Mouse (Mus musculus): ENCODE measurements around the gene Hist2h4. TPM values are rescaled to one million over a fixed set of nuclear protein-coding genes. Genes with fewer than 3 reads are reported as not detected.
"Not testable (repeated sequence)": the region's sequence is repeated elsewhere in the genome, so short reads cannot be mapped to it uniquely, and the experiment has no call there.

The Hist2h4 gene
- polyA plus RNA-seq, 1 experiment from 2014 or later = 3.9 TPM

- 81% methylated on average over 9 of the region's 9 CpGs for WGBS
- Histone ChIP-seq H3K4me3 (peak overlapping the region; percentile 33), H3K36me3 (no peaks in the 10 kb centered on the region), H3K27ac (replicated peaks) (peak overlapping the region; percentile 84), H3K4me1 (peaks cover 42% of the 10 kb centered on the region), H3K4me2 (peak overlapping the region; percentile 61), H3K9ac (peak overlapping the region; percentile 76), H3K27me3 (replicated peaks) (no peaks in the 10 kb centered on the region), H3K9me3 (no peaks in the 10 kb centered on the region)
- ATAC-seq (ENCODE audit: extremely low read depth, insufficient number of reproducible peaks, low FRiP score, low TSS enrichment) = no peak
Observed at GRCm38 (mm10) chr3:96240799-96241197, 22.3 kb downstream of the Hist2h4 start.

GRCm38 (mm10) chr3:96239949-96240798 is 22.9 kb downstream of the Hist2h4 start, which contains the start of gene Hist2h2aa2:
Hist2h2aa2 (minus strand) TSS chr3:96240276.
- H3K36me3 ChIP-seq; H3K27me3 ChIP-seq (replicated peaks); H3K9me3 ChIP-seq: not testable (repeated sequence)
- H3K4me1 ChIP-seq = peaks cover 42% of the 10 kb centered on the region
- H3K27ac ChIP-seq (replicated peaks) = peak within 1 kb of the TSS; percentile 84
- peak; percentile 78 for ATAC-seq (ENCODE audit: extremely low read depth, insufficient number of reproducible peaks, low FRiP score, low TSS enrichment)
- peak within 1 kb of the TSS; percentile 46 for H3K4me3 ChIP-seq
- 7% methylated on average over 20 of the region's 85 CpGs for WGBS
- H3K9ac ChIP-seq = peak within 1 kb of the TSS; percentile 79
- peak within 1 kb of the TSS; percentile 61 for H3K4me2 ChIP-seq

DNA sequence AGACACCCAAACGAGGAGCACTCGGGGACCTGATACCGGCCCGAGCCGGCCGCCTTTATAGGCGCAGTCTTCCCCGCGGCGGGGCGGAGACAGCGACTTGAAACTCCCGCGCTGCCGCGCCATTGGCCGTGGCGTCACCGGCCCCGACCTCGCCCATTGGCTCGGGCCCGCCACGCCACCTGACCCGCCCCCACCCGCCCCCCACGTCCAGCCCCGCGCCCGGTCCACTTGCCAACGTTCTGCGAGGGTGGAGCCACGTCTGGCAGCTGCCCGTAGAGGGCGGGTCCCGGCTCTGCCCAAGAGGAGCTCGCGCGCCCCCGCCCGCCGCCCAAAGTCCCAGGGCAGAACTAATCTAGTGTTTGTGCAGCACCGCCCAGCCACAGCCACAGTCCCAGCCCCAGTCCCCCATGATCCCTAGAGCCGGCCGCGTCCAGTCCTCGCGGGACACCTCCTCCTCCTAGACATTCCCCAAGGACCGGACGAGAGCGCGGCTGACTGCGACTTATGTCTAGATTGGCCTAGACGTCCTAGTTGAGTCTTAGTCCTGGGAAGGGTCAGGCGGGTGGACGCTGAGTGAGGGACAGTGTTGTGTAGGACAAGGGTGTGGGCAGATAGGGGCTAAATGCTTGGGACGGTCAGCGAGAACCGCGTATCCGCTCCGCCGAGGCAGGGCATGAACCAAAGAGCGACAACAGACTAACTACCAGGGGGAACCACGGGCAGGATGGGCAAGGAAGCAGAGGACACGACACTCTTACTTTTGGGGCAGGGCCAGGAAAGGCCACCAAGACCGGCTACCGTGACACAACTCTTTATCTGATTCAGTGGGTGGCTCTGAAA is 23.9 kb downstream of the Hist2h4 start, which contains the start of gene Hist2h3c2:
Gene Hist2h3c2 (minus strand): TSS at position 174 of the 840 bp plus-strand sequence.
- H3K36me3 ChIP-seq; H3K27me3 ChIP-seq (replicated peaks); H3K9me3 ChIP-seq: not testable (repeated sequence)
- 0% methylated on average over 12 of the region's 68 CpGs for WGBS
- peak; percentile 84 for ATAC-seq (ENCODE audit: extremely low read depth, insufficient number of reproducible peaks, low FRiP score, low TSS enrichment)
- Histone ChIP-seq H3K4me2 (peak within 1 kb of the TSS; percentile 78), H3K27ac (replicated peaks) (peak within 1 kb of the TSS; percentile 84), H3K4me1 (peaks cover 37% of the 10 kb centered on the region), H3K4me3 (peak within 1 kb of the TSS; percentile 61), H3K9ac (peak within 1 kb of the TSS; percentile 89)

GRCm38 (mm10) chr3:96237904-96238511 is 25.1 kb downstream of the Hist2h4 start:
- ATAC-seq (ENCODE audit: extremely low read depth, insufficient number of reproducible peaks, low FRiP score, low TSS enrichment) = no peak
- no peaks in the 10 kb centered on the region for H3K9me3 ChIP-seq
- H3K36me3 ChIP-seq = no peaks in the 10 kb centered on the region
- H3K9ac ChIP-seq = peak overlapping the region; percentile 89
- peak overlapping the region; percentile 80 for H3K27ac ChIP-seq (replicated peaks)
- H3K4me1 ChIP-seq = peaks cover 25% of the 10 kb centered on the region
- H3K27me3 ChIP-seq (replicated peaks) = no peaks in the 10 kb centered on the region
- H3K4me2 ChIP-seq = peak overlapping the region; percentile 78
- H3K4me3 ChIP-seq = peak overlapping the region; percentile 61
- under 1% methylated on average over 12 of the region's 12 CpGs for WGBS

DNA sequence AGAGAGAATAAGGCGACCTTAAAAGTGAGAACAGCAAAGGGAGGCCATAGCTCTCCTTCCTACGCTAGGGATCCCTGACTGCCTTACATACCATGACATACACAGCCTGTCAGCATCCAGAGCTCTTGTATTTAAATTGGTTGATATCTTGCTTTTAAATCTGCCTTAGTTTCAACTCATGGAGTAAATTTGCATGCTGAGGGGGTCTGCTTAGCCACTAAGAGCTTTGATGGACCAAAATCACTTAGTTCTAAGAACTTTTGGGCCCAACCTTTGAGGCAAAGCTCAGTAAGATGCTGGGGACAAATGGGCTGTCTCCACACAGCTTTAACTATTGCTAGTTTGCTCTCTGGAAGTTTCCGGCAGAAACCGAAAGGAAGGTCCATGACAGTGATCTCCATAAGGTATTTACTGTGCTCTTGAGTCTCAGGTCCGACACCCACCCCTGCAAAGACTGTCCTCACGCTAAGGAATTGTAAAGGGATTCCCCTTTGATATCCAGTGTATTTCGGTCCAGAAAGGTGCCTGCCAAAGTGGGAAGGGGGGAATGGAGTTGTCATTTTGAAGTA is 25.7 kb downstream of the Hist2h4 start:
- ATAC-seq (ENCODE audit: extremely low read depth, insufficient number of reproducible peaks, low FRiP score, low TSS enrichment) = no peak
- peak overlapping the region; percentile 89 for H3K9ac ChIP-seq

GRCm38 (mm10) chr3:96236834-96237334 is 26.2 kb downstream of the Hist2h4 start:
- peaks cover 25% of the 10 kb centered on the region for H3K4me1 ChIP-seq
- peak overlapping the region; percentile 78 for H3K4me2 ChIP-seq
- H3K27me3 ChIP-seq (replicated peaks) = no peaks in the 10 kb centered on the region
- H3K27ac ChIP-seq (replicated peaks) = peak overlapping the region; percentile 80
- no peak for ATAC-seq (ENCODE audit: extremely low read depth, insufficient number of reproducible peaks, low FRiP score, low TSS enrichment)
- H3K9me3 ChIP-seq = no peaks in the 10 kb centered on the region
- no peaks in the 10 kb centered on the region for H3K36me3 ChIP-seq
- WGBS = 77% methylated on average over 4 of the region's 4 CpGs
- H3K9ac ChIP-seq = peak overlapping the region; percentile 89
- peak overlapping the region; percentile 61 for H3K4me3 ChIP-seq

More for the DNA sequence above, 25.7 kb downstream of the Hist2h4 start:
- no peaks in the 10 kb centered on the region for H3K36me3 ChIP-seq
- H3K27ac ChIP-seq (replicated peaks) = peak overlapping the region; percentile 80
- no peaks in the 10 kb centered on the region for H3K9me3 ChIP-seq
- peak overlapping the region; percentile 78 for H3K4me2 ChIP-seq
- H3K27me3 ChIP-seq (replicated peaks) = no peaks in the 10 kb centered on the region
- H3K4me1 ChIP-seq = peaks cover 25% of the 10 kb centered on the region
- peak overlapping the region; percentile 61 for H3K4me3 ChIP-seq
- WGBS = 27% methylated on average over 7 of the region's 7 CpGs

DNA sequence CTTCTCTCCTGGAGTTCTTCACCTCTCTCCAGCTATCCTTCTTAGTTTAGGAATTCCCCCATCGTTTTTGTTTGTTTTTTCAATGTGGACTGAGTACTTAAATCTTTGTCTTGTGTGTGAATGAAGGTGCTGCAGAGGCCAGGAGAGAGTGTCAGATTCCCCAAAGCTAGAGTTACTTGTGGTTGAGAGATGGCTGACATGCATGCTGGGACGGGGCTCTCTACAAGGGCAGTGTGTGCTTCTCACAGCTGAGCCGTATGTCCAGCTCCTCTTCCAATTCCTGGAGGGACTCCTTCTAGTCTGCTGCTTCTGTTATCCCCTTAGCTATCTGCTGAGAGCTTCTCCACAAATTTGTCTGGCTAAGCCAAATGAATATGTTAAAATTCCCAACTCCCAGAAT is 27.3 kb downstream of the Hist2h4 start:
- no peak for ATAC-seq (ENCODE audit: extremely low read depth, insufficient number of reproducible peaks, low FRiP score, low TSS enrichment)
- Histone ChIP-seq H3K9ac (no peak overlapping the region), H3K4me1 (peaks cover 23% of the 10 kb centered on the region), H3K36me3 (no peaks in the 10 kb centered on the region), H3K27me3 (replicated peaks) (no peaks in the 10 kb centered on the region), H3K4me3 (no peak overlapping the region), H3K27ac (replicated peaks) (no peak overlapping the region), H3K4me2 (no peak overlapping the region), H3K9me3 (no peaks in the 10 kb centered on the region)
- 44% methylated on average over 3 of the region's 3 CpGs for WGBS

DNA sequence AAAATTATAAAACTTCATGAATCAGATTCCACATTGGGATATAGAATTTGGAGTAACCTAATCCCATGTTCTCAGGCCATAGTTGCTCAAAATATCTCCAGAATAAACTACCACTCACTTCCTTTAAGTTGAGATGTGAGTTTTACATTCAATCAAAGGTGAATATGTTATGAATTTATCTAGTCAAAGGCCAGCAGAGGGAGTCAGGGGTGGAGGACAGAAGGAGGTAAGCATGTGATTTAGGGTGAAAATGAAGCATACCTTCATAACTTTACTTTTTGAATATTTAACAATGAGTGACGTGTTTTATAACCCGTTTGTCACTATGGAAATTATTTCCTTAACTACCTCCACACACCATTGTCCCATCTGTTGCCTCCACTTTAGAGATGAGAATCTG is 28.2 kb downstream of the Hist2h4 start:
- WGBS = 92% methylated on average over 2 of the region's 2 CpGs
- H3K27me3 ChIP-seq (replicated peaks) = no peaks in the 10 kb centered on the region

GRCm38 (mm10) chr3:96231758-96232120 is 31.4 kb downstream of the Hist2h4 start:
- Histone ChIP-seq H3K4me1 (peaks cover 12% of the 10 kb centered on the region), H3K9ac (no peak overlapping the region), H3K27me3 (replicated peaks) (no peaks in the 10 kb centered on the region), H3K4me2 (no peak overlapping the region), H3K27ac (replicated peaks) (no peak overlapping the region), H3K36me3 (no peaks in the 10 kb centered on the region), H3K4me3 (no peak overlapping the region), H3K9me3 (no peaks in the 10 kb centered on the region)
- no peak for ATAC-seq (ENCODE audit: extremely low read depth, insufficient number of reproducible peaks, low FRiP score, low TSS enrichment)
- 37% methylated on average over 2 of the region's 2 CpGs for WGBS

More for the DNA sequence above, 28.2 kb downstream of the Hist2h4 start:
- Histone ChIP-seq H3K4me3 (no peak overlapping the region), H3K27ac (replicated peaks) (no peak overlapping the region), H3K4me1 (peaks cover 19% of the 10 kb centered on the region), H3K36me3 (no peaks in the 10 kb centered on the region), H3K9ac (no peak overlapping the region), H3K9me3 (no peaks in the 10 kb centered on the region), H3K4me2 (no peak overlapping the region)
- ATAC-seq (ENCODE audit: extremely low read depth, insufficient number of reproducible peaks, low FRiP score, low TSS enrichment) = no peak

DNA sequence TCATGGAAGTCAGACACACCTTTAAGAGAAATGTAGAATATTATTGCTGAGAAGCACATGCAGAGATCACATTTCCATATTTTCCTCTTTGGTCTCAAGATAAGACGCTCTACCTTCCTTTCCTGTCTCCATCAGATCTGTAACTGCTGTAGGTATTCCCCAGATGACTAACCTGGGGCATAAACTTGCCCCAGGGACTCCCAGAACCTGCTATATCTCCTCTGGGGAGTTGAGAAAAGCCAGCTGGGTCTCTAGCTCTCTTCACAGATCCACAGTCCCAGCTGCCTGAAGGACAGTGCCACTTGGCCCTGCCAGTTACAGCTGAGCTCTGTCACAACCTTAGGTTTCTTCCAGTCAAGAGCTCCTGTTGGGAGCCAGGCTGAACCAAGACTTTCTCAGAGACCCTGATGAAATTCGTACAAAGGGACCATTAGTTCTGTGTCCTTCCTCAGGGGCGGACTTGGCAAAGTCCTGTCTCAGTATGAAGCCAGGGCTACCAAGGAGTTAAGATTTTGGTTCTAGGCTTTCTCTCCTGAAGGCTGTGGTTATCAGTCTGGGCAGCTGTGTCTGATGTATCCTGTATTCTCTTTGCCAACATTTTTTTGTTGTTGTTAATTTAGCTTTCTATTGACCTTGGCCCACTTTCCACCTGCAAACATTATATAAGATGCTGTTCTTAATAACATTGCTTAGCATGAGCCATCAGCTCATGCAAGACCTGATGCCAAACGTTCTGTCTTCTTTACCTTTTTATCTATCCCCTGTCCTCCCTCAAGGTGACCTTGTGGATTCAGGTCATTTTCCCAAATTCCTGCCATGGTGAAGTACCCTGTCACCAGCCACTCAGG is 32.0 kb downstream of the Hist2h4 start:
- ATAC-seq (ENCODE audit: extremely low read depth, insufficient number of reproducible peaks, low FRiP score, low TSS enrichment) = no peak
- H3K9ac ChIP-seq = no peak overlapping the region

More for the DNA sequence above, 32.0 kb downstream of the Hist2h4 start:
- Histone ChIP-seq H3K4me2 (no peak overlapping the region), H3K4me1 (peaks cover 14% of the 10 kb centered on the region), H3K36me3 (no peaks in the 10 kb centered on the region), H3K9me3 (no peaks in the 10 kb centered on the region), H3K27me3 (replicated peaks) (no peaks in the 10 kb centered on the region), H3K27ac (replicated peaks) (no peak overlapping the region), H3K4me3 (no peak overlapping the region)
- WGBS = 58% methylated on average over 4 of the region's 4 CpGs

Data from heart, embryonic 13.5 days (tissue).